In the genomic region with DNA sequence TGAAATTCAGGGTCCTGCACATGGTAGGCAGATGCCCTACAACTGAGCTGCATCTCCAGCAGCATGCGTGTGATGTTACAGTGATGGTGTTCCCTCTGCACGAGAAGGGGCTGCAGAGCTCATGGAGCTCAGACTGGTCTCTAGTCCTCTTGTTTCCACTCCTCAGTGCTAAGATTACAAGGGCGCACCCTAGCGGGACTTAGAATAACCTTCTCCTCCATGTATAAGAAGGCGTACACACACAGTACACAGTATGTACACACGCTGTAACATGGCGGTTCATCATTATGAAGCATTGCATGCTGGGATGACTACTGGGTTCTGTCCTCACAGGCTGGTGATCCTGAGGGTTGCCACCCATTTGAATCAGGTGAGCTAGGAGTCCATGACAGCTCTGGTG, we compare ENCODE assay signal across 22 mouse cellular contexts. TPM values are rescaled to one million over a fixed set of nuclear protein-coding genes. Genes with fewer than 3 reads are reported as not detected.
DNase-seq lines count a peak whose midpoint lies in the region; ATAC-seq and TF ChIP-seq lines count a peak whose summit lies in the region.
"Had no signal": no experiment of that assay in that cellular context is flagged by ENCODE, and none has a peak within 500 bp of the region (broad histone marks: within the 10 kb centered on the region; RNA-seq: fewer than 3 reads in every experiment).

No protein-coding gene starts in this region.

- TF ChIP-seq CTCF in liver, embryonic 14.5 days (IDR thresholded peaks at IDR 0.05; ENCODE audit: low read depth) = peak; percentile 21; the same call in 1 of the 2 replicates
- peak; percentile 16 for TF ChIP-seq CTCF in ES-Bruce4 (IDR thresholded peaks at IDR 0.05; ENCODE audit: low read depth, low read length)

- no peak overlapping the region for H3K27ac ChIP-seq in liver, embryonic 14.5 days
- no peak overlapping the region for H3K27ac ChIP-seq in liver, embryonic 11.5 days (ENCODE audit: low read depth, low read length)
- no peak overlapping the region for H3K27ac ChIP-seq in ES-Bruce4 (ENCODE audit: insufficient read depth, low read length)
- no peak overlapping the region for H3K27ac ChIP-seq in intestine, embryonic 16.5 days (ENCODE audit: low read length)
- H3K27ac ChIP-seq: embryonic facial prominence, embryonic 12.5 days; forebrain, embryonic 12.5 days; heart, embryonic 15.5 days; hindbrain, embryonic 13.5 days; hindbrain, postnatal 0 days had no signal

- no peak overlapping the region for H3K4me3 ChIP-seq in liver, embryonic 14.5 days (ENCODE audit: insufficient read depth in 1 of 2, low read depth in 2 of 2, low read length in 2 of 2)
- no peak overlapping the region for H3K4me3 ChIP-seq in liver, embryonic 11.5 days (ENCODE audit: low read depth, low read length)
- no peak overlapping the region for H3K4me3 ChIP-seq in ES-Bruce4 (ENCODE audit: low read depth, low read length)
- no peak overlapping the region for H3K4me3 ChIP-seq in intestine, embryonic 16.5 days (ENCODE audit: low read length)
- H3K4me3 ChIP-seq: embryonic facial prominence, embryonic 12.5 days; forebrain, embryonic 12.5 days; heart, adult 2 months; heart, embryonic 15.5 days; hindbrain, embryonic 13.5 days had no signal

- DNase-seq in liver, embryonic 14.5 days (ENCODE audit: low read depth in 3 of 3, low spot score in 3 of 3) = no peak
- no peak for DNase-seq in liver, embryonic 11.5 days (ENCODE audit: low spot score)
- DNase-seq in R1 (ENCODE audit: low read depth, low spot score) = peak; percentile 85
- no peak for DNase-seq in B cell, adult 2 months
- DNase-seq in heart, adult 11 months = no peak
- DNase-seq in c-Kit-positive CD71-positive TER-119-positive erythroid progenitor cells, embryonic 14.5 days (ENCODE audit: low spot score) = no peak
- DNase-seq: adrenal gland, postnatal 14 days; cerebellum, adult 8-10 months; cerebellum, postnatal 14 days; embryo, embryonic 11 days; gastrocnemius, postnatal 10 days; heart, postnatal 14 days had no signal

- TF ChIP-seq POLR2A in ES-Bruce4 (IDR thresholded peaks at IDR 0.05; ENCODE audit: insufficient read depth, low read length) = no peak

- ATAC-seq in liver, embryonic 14.5 days (ENCODE audit: insufficient read depth) = no peak
- no peak; the same call in 1 of the 2 replicates for ATAC-seq in liver, embryonic 11.5 days (replicated peaks; ENCODE audit: low FRiP score)
- peak; percentile 22 for ATAC-seq in intestine, embryonic 16.5 days
- ATAC-seq: forebrain, embryonic 16.5 days; hindbrain, postnatal 0 days had no signal

- no peak for TF ChIP-seq EP300 in liver, embryonic 14.5 days (IDR thresholded peaks at IDR 0.05; ENCODE audit: low read depth)
- TF ChIP-seq EP300 in ES-Bruce4 (IDR thresholded peaks at IDR 0.05; ENCODE audit: insufficient read depth, low read depth, low read length) = no peak

- peaks cover 0 to 3% of the 10 kb centered on the region in 2 experiments; a peak in 2 of 4 replicates for H3K4me1 ChIP-seq in liver, embryonic 14.5 days (replicated peaks; ENCODE audit: control insufficient read depth in 2 of 2, insufficient read depth in 2 of 2, low read length in 1 of 2)
- H3K4me1 ChIP-seq in liver, embryonic 11.5 days (replicated peaks; ENCODE audit: control insufficient read depth, insufficient read depth, low read length) = peaks cover 6% of the 10 kb centered on the region
- H3K4me1 ChIP-seq in ES-Bruce4 (ENCODE audit: control insufficient read depth, insufficient read depth, low read length) = no peaks in the 10 kb centered on the region
- H3K4me1 ChIP-seq in intestine, embryonic 16.5 days (ENCODE audit: control insufficient read depth, insufficient read depth, low read length) = no peaks in the 10 kb centered on the region; the same call in 1 of the 2 replicates
- H3K4me1 ChIP-seq: embryonic facial prominence, embryonic 12.5 days; forebrain, embryonic 12.5 days had no signal

- no peaks in the 10 kb centered on the region for H3K9me3 ChIP-seq in liver, embryonic 14.5 days (ENCODE audit: control insufficient read depth, low read length)
- no peaks in the 10 kb centered on the region for H3K9me3 ChIP-seq in liver, embryonic 11.5 days (ENCODE audit: control insufficient read depth, low read length)
- no peaks in the 10 kb centered on the region for H3K9me3 ChIP-seq in ES-Bruce4 (replicated peaks; ENCODE audit: control insufficient read depth, insufficient read depth, low read length, poor library complexity, severe bottlenecking)
- H3K9me3 ChIP-seq in intestine, embryonic 16.5 days (ENCODE audit: control insufficient read depth, low read length) = no peaks in the 10 kb centered on the region
- H3K9me3 ChIP-seq: embryonic facial prominence, embryonic 12.5 days; forebrain, embryonic 12.5 days; heart, embryonic 15.5 days; hindbrain, embryonic 13.5 days had no signal

- peaks cover 10% of the 10 kb centered on the region for H3K36me3 ChIP-seq in liver, embryonic 14.5 days (replicated peaks; ENCODE audit: control insufficient read depth, insufficient read depth, low read depth)
- H3K36me3 ChIP-seq in liver, embryonic 11.5 days (ENCODE audit: control insufficient read depth, insufficient read depth, low read length) = peaks cover 27% of the 10 kb centered on the region
- H3K36me3 ChIP-seq in ES-Bruce4 (ENCODE audit: control insufficient read depth, insufficient read depth, low read length, poor library complexity, severe bottlenecking) = peaks cover 47% of the 10 kb centered on the region
- 0 out of 2 replicates have a peak, but pooled peaks cover 3% of the 10 kb centered on the region for H3K36me3 ChIP-seq in intestine, embryonic 16.5 days (ENCODE audit: control insufficient read depth, insufficient read depth, low read length)

- no peaks in the 10 kb centered on the region for H3K27me3 ChIP-seq in liver, embryonic 14.5 days (ENCODE audit: control insufficient read depth, insufficient read depth, low read length)
- H3K27me3 ChIP-seq in liver, embryonic 11.5 days (replicated peaks; ENCODE audit: control insufficient read depth, insufficient read depth, low read length) = no peaks in the 10 kb centered on the region
- H3K27me3 ChIP-seq in ES-Bruce4 (ENCODE audit: control insufficient read depth, insufficient read depth, low read length, poor library complexity, severe bottlenecking) = no peaks in the 10 kb centered on the region
- no peaks in the 10 kb centered on the region for H3K27me3 ChIP-seq in intestine, embryonic 16.5 days (replicated peaks; ENCODE audit: control insufficient read depth, insufficient read depth, low read length)
- H3K27me3 ChIP-seq: embryonic facial prominence, embryonic 12.5 days; forebrain, embryonic 12.5 days; heart, embryonic 15.5 days; hindbrain, embryonic 13.5 days had no signal

- no peak overlapping the region for H3K9ac ChIP-seq in liver, embryonic 14.5 days (replicated peaks)
- H3K9ac ChIP-seq in liver, embryonic 11.5 days (ENCODE audit: low read depth, low read length) = no peak overlapping the region
- H3K9ac ChIP-seq in ES-Bruce4 (ENCODE audit: low read depth, poor library complexity, severe bottlenecking) = no peak overlapping the region
- no peak overlapping the region for H3K9ac ChIP-seq in intestine, embryonic 16.5 days (ENCODE audit: low read depth, low read length)
- H3K9ac ChIP-seq: embryonic facial prominence, embryonic 12.5 days; forebrain, embryonic 12.5 days; heart, embryonic 15.5 days; hindbrain, embryonic 13.5 days had no signal

- no peak overlapping the region for H3K4me2 ChIP-seq in liver, embryonic 14.5 days (ENCODE audit: low read depth)
- no peak overlapping the region for H3K4me2 ChIP-seq in liver, embryonic 11.5 days
- no peak overlapping the region for H3K4me2 ChIP-seq in intestine, embryonic 16.5 days (ENCODE audit: low read depth, low read length)
- H3K4me2 ChIP-seq: embryonic facial prominence, embryonic 12.5 days; forebrain, embryonic 12.5 days; heart, embryonic 11.5 days; heart, embryonic 15.5 days; hindbrain, embryonic 13.5 days had no signal

- 81% methylated on average over 7 of the region's 7 CpGs for WGBS in liver, embryonic 14.5 days (ENCODE audit: insufficient replicate concordance)
- 91% methylated on average over 7 of the region's 7 CpGs for WGBS in liver, embryonic 11.5 days
- WGBS in intestine, embryonic 16.5 days = 94% methylated on average over 7 of the region's 7 CpGs

RNA-seq across cellular contexts. Expression of a gene that starts 9.2 kb away (rescaled TPM):
- 8.9 and 13.5 TPM in 2 replicates for polyA plus RNA-seq in liver, embryonic 14.5 days (2012; rRNA removed)
- 17.9 and 18.2 TPM in 2 replicates for polyA plus RNA-seq in liver, embryonic 14.5 days (2014; fragmentation: Nextera tagmentation; extraction: Ambion mirVana)
- 65.7 and 71.5 TPM in 2 replicates for polyA plus RNA-seq in liver, embryonic 11.5 days (2014; fragmentation: Nextera tagmentation; extraction: Ambion mirVana)
- 93.0 and 93.6 TPM in 2 replicates for polyA plus RNA-seq in ES-Bruce4 (2011; ENCODE audit: insufficient read depth, insufficient read length, low read depth, missing spikeins)
- polyA plus RNA-seq in intestine, embryonic 16.5 days (2015; fragmentation: Nextera tagmentation; extraction: Ambion mirVana) = 41.7 and 42.8 TPM in 2 replicates

RNA-seq across cellular contexts. Expression of a gene that starts 9.2 kb away (rescaled TPM):
- 23.3 and 35.7 TPM in 2 replicates for polyA plus RNA-seq in liver, embryonic 14.5 days (2012; rRNA removed)
- 39.0 and 39.6 TPM in 2 replicates for polyA plus RNA-seq in liver, embryonic 14.5 days (2014; fragmentation: Nextera tagmentation; extraction: Ambion mirVana)
- polyA plus RNA-seq in liver, embryonic 11.5 days (2014; fragmentation: Nextera tagmentation; extraction: Ambion mirVana) = 107 and 109 TPM in 2 replicates
- polyA plus RNA-seq in ES-Bruce4 (2011; ENCODE audit: insufficient read depth, insufficient read length, low read depth, missing spikeins) = 96.0 and 113 TPM in 2 replicates
- polyA plus RNA-seq in intestine, embryonic 16.5 days (2015; fragmentation: Nextera tagmentation; extraction: Ambion mirVana) = 75.4 and 83.6 TPM in 2 replicates

RNA-seq across cellular contexts. Expression of a gene that starts 25.4 kb away (rescaled TPM):
- polyA plus RNA-seq in liver, embryonic 14.5 days (2012; rRNA removed) = 2.6 and 3.7 TPM in 2 replicates
- 2.4 and 2.6 TPM in 2 replicates for polyA plus RNA-seq in liver, embryonic 14.5 days (2014; fragmentation: Nextera tagmentation; extraction: Ambion mirVana)
- polyA plus RNA-seq in liver, embryonic 11.5 days (2014; fragmentation: Nextera tagmentation; extraction: Ambion mirVana) = 9.1 and 9.7 TPM in 2 replicates
- polyA plus RNA-seq in ES-Bruce4 (2011; ENCODE audit: insufficient read depth, insufficient read length, low read depth, missing spikeins) = 10.1 and 10.9 TPM in 2 replicates
- polyA plus RNA-seq in intestine, embryonic 16.5 days (2015; fragmentation: Nextera tagmentation; extraction: Ambion mirVana) = 3.2 and 6.0 TPM in 2 replicates

RNA-seq across cellular contexts. Expression of a gene that starts 25.6 kb away (rescaled TPM):
- polyA plus RNA-seq in liver, embryonic 14.5 days (2012; rRNA removed) = 4.8 and 7.0 TPM in 2 replicates
- 4.9 and 5.0 TPM in 2 replicates for polyA plus RNA-seq in liver, embryonic 14.5 days (2014; fragmentation: Nextera tagmentation; extraction: Ambion mirVana)
- 11.5 and 13.2 TPM in 2 replicates for polyA plus RNA-seq in liver, embryonic 11.5 days (2014; fragmentation: Nextera tagmentation; extraction: Ambion mirVana)
- 14.3 and 16.0 TPM in 2 replicates for polyA plus RNA-seq in ES-Bruce4 (2011; ENCODE audit: insufficient read depth, insufficient read length, low read depth, missing spikeins)
- 6.1 and 6.7 TPM in 2 replicates for polyA plus RNA-seq in intestine, embryonic 16.5 days (2015; fragmentation: Nextera tagmentation; extraction: Ambion mirVana)
